Mouse (Mus musculus): ENCODE measurements around the gene Rap1b.

Gene Rap1b

GRCm38 (mm10) chr10:117771131-117771510 is 74.7 kb downstream of the Rap1b start:
- DNase-seq (ENCODE audit: extremely low read depth, low read depth): no peak

GRCm38 (mm10) chr10:117770286-117771130 is 75.3 kb downstream of the Rap1b start:
- no peak for DNase-seq (ENCODE audit: extremely low read depth, low read depth)

GRCm38 (mm10) chr10:117769541-117770285 is 76.1 kb downstream of the Rap1b start:
- no peak for DNase-seq (ENCODE audit: extremely low read depth, low read depth)

DNA sequence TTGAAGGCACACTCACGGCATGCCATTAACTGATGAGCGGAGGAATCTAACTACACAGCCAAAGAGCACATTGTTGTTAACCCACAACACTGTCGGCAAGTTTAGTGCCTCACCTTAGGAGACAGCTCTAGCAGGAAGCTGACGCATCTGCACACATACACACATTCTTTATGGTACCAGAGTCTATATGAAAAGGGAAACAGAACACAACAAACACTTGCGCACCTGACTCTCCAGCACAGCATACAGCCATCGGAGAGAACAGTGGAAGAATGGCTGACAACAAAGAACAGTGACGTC is 77.7 kb downstream of the Rap1b start:
- no peak for DNase-seq (ENCODE audit: extremely low read depth, low read depth)

- DNase-seq (ENCODE audit: extremely low read depth, low read depth): no peak
Observed at GRCm38 (mm10) chr10:117767286-117768140, 78.3 kb downstream of the Rap1b start.

DNA sequence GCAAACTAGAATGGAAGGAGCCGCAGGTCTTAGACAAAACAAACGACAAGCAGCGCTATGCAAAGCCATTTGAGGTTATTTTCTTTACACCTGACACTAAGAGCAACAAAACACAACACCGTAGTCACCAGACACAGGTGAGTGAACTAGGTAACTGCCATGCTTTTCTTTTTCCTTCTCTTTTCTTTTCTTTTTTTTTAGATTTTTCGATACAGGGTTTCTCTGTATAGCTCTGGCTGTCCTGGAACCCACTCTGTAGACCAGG is 79.0 kb downstream of the Rap1b start:
- no peak for DNase-seq (ENCODE audit: extremely low read depth, low read depth)

GRCm38 (mm10) chr10:117766111-117766895 is 79.5 kb downstream of the Rap1b start:
- DNase-seq (ENCODE audit: extremely low read depth, low read depth): no peak

DNA sequence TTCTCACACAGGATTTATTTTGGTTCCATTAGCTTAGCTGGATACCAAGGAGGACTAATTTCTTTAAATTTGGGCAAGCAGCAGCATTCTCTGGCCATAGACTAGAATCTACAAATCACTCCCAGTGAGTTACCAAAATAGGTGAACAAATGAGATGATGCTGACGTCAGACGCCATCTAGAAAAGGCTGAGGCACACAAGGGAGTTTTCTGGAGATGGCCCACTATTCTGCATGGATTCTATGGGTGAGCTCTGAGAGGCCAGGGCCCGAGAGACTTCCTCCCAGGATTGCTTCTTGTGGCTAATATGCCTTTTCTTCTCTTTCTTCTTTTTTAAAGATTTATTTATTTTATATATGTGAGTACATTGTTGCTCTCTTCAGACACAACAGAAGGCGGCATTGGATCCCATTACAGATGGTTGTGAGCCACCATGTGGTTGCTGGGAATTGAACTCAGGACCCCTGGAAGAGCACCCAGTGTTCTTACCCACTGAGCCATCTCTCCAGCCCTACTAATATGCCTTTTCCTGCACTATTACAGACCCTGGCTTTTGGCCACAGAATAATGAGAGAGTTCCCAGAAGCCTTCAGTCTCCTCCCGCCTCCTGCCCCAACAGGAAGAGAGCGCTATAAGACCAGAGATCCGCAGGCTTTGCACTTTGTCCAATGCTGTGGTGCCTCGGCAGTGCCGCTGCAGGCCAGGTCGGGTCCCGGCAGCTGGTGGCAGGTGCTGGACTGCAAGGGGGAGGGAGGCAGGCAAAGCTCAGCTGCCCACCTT is 80.5 kb downstream of the Rap1b start:
- DNase-seq (ENCODE audit: extremely low read depth, low read depth): no peak

- no peak for DNase-seq (ENCODE audit: extremely low read depth, low read depth)
Observed at GRCm38 (mm10) chr10:117764598-117764997, 81.2 kb downstream of the Rap1b start.
